Mouse (Mus musculus) thymus, adult 2 months (tissue): ENCODE data around the gene Gm47996. TPM values are rescaled to one million over a fixed set of nuclear protein-coding genes. Genes with fewer than 3 reads are reported as not detected.

Source experiments
- DNase-seq: peaks from one replicate; pipeline ENCODE4 v3.0.0; 2021
- H3K27ac ChIP-seq: fragments of 200-500 bp; 2 replicates; pipeline ENCODE4 v1.5.1; 2012; ENCODE audit warnings: low read length, control low read depth; ENCODE audit not compliant: control insufficient read depth, insufficient read depth
- H3K27me3 ChIP-seq: fragments of 200-500 bp; 2 replicates; pipeline ENCODE4 v1.6.1; 2012; ENCODE audit warnings: mild to moderate bottlenecking, low read length, moderate library complexity, mixed read lengths; ENCODE audit not compliant: control insufficient read depth, insufficient read depth
- H3K36me3 ChIP-seq: fragments of 200-500 bp; 2 replicates; pipeline ENCODE4 v1.6.1; 2012; ENCODE audit warnings: mild to moderate bottlenecking, low read length, moderate library complexity; ENCODE audit not compliant: control insufficient read depth, insufficient read depth
- H3K4me1 ChIP-seq: fragments of 200-500 bp; replicated peaks from 2 replicates; pipeline ENCODE4 v1.6.1; 2012; ENCODE audit warnings: low read length; ENCODE audit not compliant: control insufficient read depth, insufficient read depth
- H3K4me3 ChIP-seq: fragments of 200-500 bp; 2 replicates; pipeline ENCODE4 v1.5.1; 2012; ENCODE audit warnings: mild to moderate bottlenecking, low read length, control low read depth, moderate library complexity; ENCODE audit not compliant: control insufficient read depth, insufficient read depth
- CTCF ChIP-seq: fragments of 200-500 bp; IDR thresholded peaks from 2 replicates; pipeline ENCODE4 v1.5.1; 2012; ENCODE audit warnings: mild to moderate bottlenecking, control low read depth, low read length, moderate library complexity, borderline replicate concordance; ENCODE audit not compliant: control insufficient read depth, poor library complexity, insufficient read depth; ENCODE audit errors: extremely low read depth
- POLR2A ChIP-seq: fragments of 200-500 bp; IDR thresholded peaks from 2 replicates; pipeline ENCODE4 v1.6.1; 2012; ENCODE audit warnings: mild to moderate bottlenecking, low read length, control low read depth, moderate library complexity; ENCODE audit not compliant: control insufficient read depth, poor library complexity, insufficient read depth; ENCODE audit errors: extremely low read depth
- WGBS: fragments of 180-500 bp; shearing (Covaris S2); methylation state at CpG from one replicate; pipeline ENCODE4 v1.1.7; 2018; 5-methylcytosine and 5-hydroxymethylcytosine counted together
- polyA plus RNA-seq: library from polyadenylated mRNA; depleted of rRNA; stranded (reverse); fragments of >200 nt; gene quantifications from 2 replicates; pipeline ENCODE4 v1.2.3, GENCODE M21; 2012

Gm47996 gene
- polyA plus RNA-seq, 1 experiment, result not detected

DNA sequence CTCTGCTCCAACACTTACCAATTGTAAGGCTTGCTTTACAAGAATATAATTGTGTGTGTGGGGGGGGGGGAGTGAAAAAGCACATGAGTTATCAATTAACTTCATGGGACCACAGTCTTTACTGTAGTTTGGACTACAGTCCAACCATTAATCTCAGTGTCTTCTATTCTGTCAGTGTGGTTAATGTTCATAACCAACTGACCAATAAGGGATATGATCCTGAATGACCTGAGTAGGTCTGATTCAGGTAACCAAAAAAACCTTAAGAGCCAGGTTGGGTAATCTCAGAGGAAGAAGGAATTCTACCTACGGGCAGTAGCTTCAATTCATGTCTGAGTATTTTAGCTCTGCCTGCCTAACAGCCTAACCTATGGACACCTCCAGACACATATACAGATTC is 14.6 kb downstream of the Gm47996 start:
- TF ChIP-seq CTCF, result no peak
- no peak for TF ChIP-seq POLR2A
- no peaks in the 10 kb centered on the region for H3K27me3 ChIP-seq
- H3K36me3 ChIP-seq, result no peaks in the 10 kb centered on the region
- no peak overlapping the region for H3K27ac ChIP-seq
- WGBS, result 100% methylated on average over 1 of the region's 1 CpGs
- no peaks in the 10 kb centered on the region for H3K4me1 ChIP-seq
- no peak overlapping the region for H3K4me3 ChIP-seq
- no peak for DNase-seq

DNA sequence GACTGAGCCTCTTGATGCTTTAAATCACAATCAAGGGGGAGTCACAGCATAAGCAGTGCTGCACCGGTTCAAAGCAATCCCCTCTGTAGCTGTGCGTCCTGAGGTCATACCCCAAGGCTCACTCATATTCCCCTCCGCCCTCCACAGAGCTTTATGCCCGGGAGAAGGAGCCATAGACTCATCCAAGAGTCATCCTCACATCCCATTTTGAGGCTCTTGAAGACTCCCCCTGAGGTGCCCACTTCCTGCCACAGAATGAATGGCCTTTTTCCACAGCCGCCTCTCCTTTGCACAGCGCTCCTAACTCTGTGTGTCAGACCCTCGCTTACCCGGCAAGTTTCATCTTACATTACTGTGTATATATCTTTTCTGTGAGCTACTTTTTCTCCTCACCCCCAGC is 17.6 kb downstream of the Gm47996 start:
- no peak overlapping the region for H3K4me3 ChIP-seq
- no peaks in the 10 kb centered on the region; the same call in 1 of the 2 replicates for H3K4me1 ChIP-seq
- 75% methylated on average over 8 of the region's 8 CpGs for WGBS
- no peak overlapping the region for H3K27ac ChIP-seq
- H3K36me3 ChIP-seq, result no peaks in the 10 kb centered on the region
- TF ChIP-seq CTCF (no peak), POLR2A (no peak)
- H3K27me3 ChIP-seq, result no peaks in the 10 kb centered on the region
- no peak for DNase-seq

DNA sequence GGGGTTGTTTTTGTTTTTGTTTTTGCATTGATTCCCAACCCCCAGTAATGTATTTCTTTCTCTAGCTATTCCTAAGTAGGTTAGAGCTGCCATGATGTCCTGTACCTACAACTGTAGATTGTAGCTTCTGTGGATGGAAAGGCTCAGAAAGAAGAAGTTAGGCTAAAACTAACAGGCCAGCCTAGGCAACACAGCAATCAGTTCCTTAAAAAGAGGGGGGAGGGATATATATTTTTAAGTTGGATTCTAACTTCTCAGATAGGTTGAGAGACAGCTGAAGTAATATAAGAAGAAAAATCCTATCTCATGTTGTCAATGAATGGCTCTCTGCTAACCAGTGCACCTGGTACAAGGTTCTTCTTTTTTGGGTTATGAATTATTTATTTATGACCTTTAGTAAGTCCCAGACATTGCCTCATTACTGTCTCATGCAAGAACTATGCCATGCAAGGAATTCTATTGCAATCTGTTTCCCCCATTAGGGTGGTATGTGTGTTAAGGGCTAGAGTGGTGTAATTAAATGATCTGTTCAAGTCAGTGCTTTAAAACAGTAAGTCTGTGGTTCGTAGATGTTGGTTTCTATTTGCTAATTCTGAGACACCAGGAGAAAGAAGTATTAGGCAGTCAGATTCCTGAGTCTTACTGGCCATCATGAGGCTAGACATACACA is 18.5 kb downstream of the Gm47996 start:
- Histone ChIP-seq H3K4me3 (no peak overlapping the region), H3K27ac (no peak overlapping the region), H3K27me3 (no peaks in the 10 kb centered on the region), H3K4me1 (no peaks in the 10 kb centered on the region; the same call in 1 of the 2 replicates), H3K36me3 (no peaks in the 10 kb centered on the region)
- TF ChIP-seq POLR2A, result no peak
- TF ChIP-seq CTCF, result no peak
- DNase-seq, result no peak
- 91% methylated on average over 1 of the region's 1 CpGs for WGBS

DNA sequence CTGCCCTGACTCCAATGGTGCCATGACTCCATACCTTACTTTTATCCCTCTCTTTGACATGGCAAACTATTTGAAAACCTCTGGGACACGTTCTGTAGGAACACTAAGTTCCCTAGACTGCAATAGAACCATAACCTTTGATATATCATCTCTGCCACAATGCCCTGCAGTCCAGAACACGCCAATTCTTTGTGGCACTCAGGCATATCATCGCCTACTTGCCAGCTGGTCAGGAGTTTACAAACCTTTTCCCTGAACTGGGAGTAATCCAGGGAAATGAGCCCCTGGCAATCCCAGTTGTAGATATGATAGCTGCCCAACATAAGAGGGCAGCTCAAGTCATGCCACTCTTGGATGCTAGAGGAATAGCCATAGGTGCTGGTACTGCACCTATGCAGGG is 22.4 kb downstream of the Gm47996 start:
- H3K27me3 ChIP-seq, result no peaks in the 10 kb centered on the region
- H3K36me3 ChIP-seq, result no peaks in the 10 kb centered on the region
- 98% methylated on average over 3 of the region's 3 CpGs for WGBS

DNA sequence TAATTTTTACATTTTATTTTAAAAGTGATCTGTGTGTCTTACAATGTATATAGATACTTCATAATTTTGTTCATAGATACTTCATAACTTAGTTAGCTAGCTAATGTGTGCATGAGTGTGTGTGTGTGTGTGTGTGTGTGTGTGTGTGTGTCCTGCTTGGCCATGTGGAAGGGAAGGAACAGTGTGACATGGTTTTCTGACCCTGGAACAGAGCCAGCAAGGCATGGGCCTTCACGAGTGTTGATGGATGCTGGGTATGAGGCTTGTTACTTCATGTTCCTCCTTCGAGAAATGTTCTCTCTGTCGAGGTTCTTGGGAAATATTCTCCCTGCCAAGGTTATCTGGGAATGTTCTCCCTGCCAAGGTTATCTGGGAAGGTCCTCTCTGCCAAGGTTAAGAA is 23.8 kb downstream of the Gm47996 start:
- 93% methylated on average over 3 of the region's 3 CpGs for WGBS
- Histone ChIP-seq H3K27me3 (no peaks in the 10 kb centered on the region), H3K4me3 (no peak overlapping the region), H3K4me1 (no peaks in the 10 kb centered on the region; the same call in none of the 2 replicates), H3K27ac (no peak overlapping the region), H3K36me3 (no peaks in the 10 kb centered on the region)
- DNase-seq, result no peak
- no peak for TF ChIP-seq CTCF
- no peak for TF ChIP-seq POLR2A

More for the DNA sequence above, 22.4 kb downstream of the Gm47996 start:
- Histone ChIP-seq H3K4me3 (no peak overlapping the region), H3K4me1 (no peaks in the 10 kb centered on the region; the same call in none of the 2 replicates), H3K27ac (no peak overlapping the region)
- TF ChIP-seq CTCF, result no peak
- no peak for TF ChIP-seq POLR2A
- no peak for DNase-seq

DNA sequence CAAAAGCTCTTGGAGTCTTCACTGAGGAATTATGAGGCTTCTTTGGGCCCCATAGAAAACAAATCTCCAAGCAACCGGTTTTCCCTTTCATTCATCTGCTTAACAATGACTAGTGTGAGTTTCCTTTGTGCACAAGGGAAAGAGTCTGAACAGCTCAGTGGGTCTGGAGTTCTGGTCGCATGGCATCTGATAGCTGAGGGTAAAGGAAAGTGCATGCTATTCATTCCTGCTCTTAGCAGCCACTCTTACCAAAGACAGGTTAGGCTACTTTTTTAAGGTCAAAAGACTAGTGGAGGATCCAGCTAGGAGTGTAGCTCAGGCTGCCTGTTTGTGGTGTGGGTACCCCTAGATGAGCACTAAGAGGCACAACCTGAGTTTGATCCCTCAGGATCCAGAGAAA is 25.6 kb downstream of the Gm47996 start:
- H3K27me3 ChIP-seq, result no peaks in the 10 kb centered on the region
- no peak for TF ChIP-seq POLR2A
- TF ChIP-seq CTCF, result no peak

DNA sequence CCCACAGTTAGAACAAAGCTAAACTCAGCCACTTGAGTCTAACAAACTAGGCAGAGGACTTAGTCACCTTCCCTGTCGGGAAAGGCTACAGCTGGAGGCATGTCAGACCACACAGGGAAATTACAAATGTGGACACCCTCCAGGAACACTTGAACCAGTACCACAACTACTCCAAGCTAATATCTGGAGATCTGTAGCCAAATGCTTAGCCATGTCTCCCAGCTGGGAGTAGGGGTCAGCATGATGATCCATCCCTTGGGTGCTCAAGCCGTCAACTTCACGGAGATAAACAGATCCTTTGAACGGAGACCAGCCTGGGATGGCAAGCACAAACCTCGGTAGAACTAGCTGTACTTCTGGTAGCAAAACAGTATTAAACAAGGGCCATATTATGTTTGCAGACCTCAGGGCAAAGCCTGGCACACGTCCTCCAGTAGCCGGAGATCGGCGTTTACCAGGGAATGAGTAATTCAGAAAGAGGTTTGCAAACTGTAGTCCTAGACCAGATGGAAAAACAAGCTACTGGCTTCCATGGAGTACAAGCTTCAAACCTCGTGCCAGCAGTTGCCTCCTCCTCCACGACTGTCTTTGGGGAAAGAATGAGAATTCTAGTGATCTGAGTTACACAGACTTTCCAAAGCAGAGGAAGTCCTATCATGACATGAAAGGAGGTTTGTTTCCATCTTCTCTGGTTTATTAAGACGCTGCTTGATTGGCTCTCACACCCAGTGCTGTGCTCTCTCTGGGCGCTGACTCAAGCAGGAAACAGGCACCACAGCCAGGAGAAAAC is 26.4 kb downstream of the Gm47996 start:
- no peak for DNase-seq
- no peak overlapping the region for H3K27ac ChIP-seq

More for the DNA sequence above, 25.6 kb downstream of the Gm47996 start:
- H3K4me1 ChIP-seq, result no peaks in the 10 kb centered on the region; the same call in 1 of the 2 replicates
- WGBS, result 98% methylated on average over 2 of the region's 2 CpGs
- H3K27ac ChIP-seq, result no peak overlapping the region
- no peaks in the 10 kb centered on the region for H3K36me3 ChIP-seq
- H3K4me3 ChIP-seq, result no peak overlapping the region
- no peak for DNase-seq

More for the DNA sequence above, 26.4 kb downstream of the Gm47996 start:
- Histone ChIP-seq H3K27me3 (no peaks in the 10 kb centered on the region), H3K4me1 (no peaks in the 10 kb centered on the region; the same call in 1 of the 2 replicates), H3K4me3 (no peak overlapping the region), H3K36me3 (no peaks in the 10 kb centered on the region)
- TF ChIP-seq POLR2A (no peak), CTCF (no peak)
- WGBS, result 65% methylated on average over 13 of the region's 13 CpGs
